Mouse (Mus musculus) CH12.LX (cell line): ENCODE measurements around the gene Krtap10-10.

ENCODE experiments used
- CHD2 ChIP-seq: IDR thresholded peaks from 2 replicates; pipeline ENCODE4 v1.6.1; 2011; ENCODE audit warnings: low read length, improper control_type of control experiment
- MAFK ChIP-seq: IDR thresholded peaks from 2 replicates; pipeline ENCODE4 v1.6.1; 2011; ENCODE audit warnings: low read length, improper control_type of control experiment; ENCODE audit not compliant: insufficient replicate concordance
- MAX ChIP-seq: IDR thresholded peaks from 2 replicates; pipeline ENCODE4 v1.6.1; 2011; ENCODE audit warnings: low read length, improper control_type of control experiment
- POLR2A ChIP-seq: IDR thresholded peaks from 2 replicates; pipeline ENCODE4 v1.6.1; 2011; ENCODE audit warnings: low read depth, mild to moderate bottlenecking, improper control_type of control experiment, low read length

GRCm38 (mm10) chr10:77819203-77819602, 16.5 kb upstream of the Krtap10-10 start:
- TF ChIP-seq MAX (no peak), CHD2 (no peak), POLR2A (no peak), MAFK (no peak)
